Mouse (Mus musculus): ENCODE data around the gene Olfr1148.

Gene Olfr1148

DNA sequence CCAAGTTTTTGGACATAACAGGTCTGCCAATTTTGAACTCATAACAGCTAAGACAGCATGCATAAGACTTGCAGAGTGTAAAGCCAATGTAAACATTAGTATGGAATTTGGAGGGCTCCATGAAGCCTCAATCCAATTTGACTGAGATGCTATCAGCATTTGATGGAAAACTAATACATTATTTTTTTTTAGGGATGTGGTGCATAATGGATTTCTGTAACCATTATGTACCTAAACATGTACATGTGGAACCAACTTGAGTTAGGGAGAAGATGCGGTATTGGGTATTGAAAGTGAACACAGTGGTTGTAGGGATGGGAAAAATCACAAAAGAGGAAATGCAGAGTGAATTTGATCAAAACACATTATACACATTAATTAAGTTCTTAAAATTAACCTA is at the start of gene Olfr1148:
Gene Olfr1148 (plus strand): TSS at position 301 of the 400 bp plus-strand sequence.
- DNase-seq (ENCODE audit: low read depth, low spot score): no peak

DNA sequence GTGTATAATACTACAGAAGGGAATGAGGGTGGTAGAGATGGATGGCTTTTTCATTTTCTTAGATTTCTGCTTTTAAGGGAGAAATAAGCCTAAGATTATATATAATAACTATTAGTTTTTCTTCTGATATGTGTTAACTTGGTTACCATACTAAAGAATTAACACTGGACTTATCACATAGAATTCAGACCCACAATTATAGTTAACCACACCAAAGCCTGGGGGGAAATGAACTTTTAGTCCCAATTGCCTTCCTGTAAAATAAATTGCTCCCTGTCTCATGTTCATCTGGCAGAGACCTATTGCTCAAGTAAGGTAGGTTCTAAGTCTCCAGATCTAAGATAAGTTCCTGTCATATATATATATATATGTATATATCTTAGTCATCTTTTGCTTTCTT is 30.0 kb upstream of the Olfr1148 start, which contains the start of gene Olfr1143:
Gene Olfr1143 (plus strand): TSS at position 301 of the 400 bp plus-strand sequence.
- no peak for DNase-seq (ENCODE audit: low read depth, low spot score)

DNA sequence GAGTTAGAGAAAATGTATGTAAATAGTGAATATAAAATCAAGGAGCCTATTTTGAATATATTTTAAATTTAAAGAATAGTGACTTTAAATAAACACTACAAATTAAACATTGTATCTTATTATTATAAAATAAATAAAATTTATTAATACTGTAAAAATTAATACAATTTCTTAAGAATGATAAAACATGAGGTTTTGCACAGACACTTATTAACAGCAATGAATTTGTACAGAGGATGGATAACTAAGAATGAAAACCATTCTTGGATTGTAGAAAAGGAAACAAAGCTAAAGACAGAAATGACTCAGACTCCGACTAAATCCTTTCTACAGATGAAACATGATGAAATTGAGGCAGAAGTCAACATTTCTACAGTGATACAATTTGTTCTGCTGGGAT is 20.8 kb upstream of the Olfr1148 start, which contains the start of gene Olfr1145:
Gene Olfr1145 (plus strand): TSS at position 301 of the 400 bp plus-strand sequence.
- no peak for DNase-seq (ENCODE audit: low read depth, low spot score)

DNA sequence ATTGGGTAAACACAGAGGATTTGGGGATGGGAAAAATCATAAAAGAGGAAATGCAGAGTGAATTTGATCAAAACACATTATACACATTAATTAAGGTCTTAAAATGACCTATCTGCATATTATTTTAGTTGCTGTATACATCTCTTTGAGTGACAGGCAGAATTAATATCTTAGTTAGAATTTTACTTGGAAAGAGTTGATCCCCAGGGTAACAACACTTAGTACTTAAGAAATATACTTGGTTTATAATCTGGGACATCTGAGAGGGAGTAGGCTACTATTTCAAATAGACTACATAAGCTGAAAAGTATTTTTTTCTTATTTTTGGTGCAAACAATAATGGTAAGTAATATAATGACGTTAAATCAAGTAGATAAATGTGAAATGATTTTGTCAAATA is 13.4 kb downstream of the Olfr1148 start, which contains the start of gene Olfr1150-ps1:
Gene Olfr1150-ps1 (plus strand): TSS at position 301 of the 400 bp plus-strand sequence.
- no peak for DNase-seq (ENCODE audit: low read depth, low spot score)

DNA sequence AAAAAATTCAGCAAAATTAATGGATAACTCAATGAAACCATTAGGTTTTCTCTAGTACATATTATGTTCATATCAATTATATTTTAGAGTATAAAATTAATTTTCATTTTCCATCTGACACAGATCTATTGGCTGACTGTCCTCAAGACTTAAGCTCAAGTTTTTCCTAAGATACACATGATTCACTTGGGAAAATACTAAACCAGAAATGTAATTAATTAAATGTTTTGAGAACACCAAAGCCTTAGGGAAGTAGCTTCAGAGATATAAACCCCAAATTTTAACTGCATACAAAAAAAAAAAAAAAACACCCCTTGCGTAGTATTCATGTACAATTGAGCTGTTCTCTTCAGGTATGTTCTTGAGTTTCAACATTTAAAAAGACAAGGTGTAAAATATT is 25.2 kb downstream of the Olfr1148 start, which contains the start of gene Olfr1151:
Gene Olfr1151 (plus strand): TSS at position 301 of the 400 bp plus-strand sequence.
- no peak for DNase-seq (ENCODE audit: low read depth, low spot score)

DNA sequence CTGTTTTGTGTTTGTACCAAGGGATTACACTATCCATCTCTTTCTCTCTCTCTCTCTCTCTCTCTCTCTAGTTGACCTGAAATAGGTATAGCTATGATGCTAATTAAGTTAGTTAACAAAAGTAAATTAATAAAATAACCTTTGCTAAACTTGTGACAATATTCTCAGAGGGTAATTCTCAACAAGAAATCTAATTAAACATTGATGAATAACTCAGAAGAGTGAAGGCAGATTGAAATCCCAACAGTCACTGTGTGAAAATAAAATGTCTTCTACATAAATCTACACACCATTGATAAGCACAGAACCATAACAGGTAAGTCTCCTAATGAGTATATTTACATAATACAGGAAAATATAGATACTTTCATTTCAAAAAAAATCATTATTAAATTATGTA is 35.9 kb downstream of the Olfr1148 start, which contains the start of gene Olfr1152:
Gene Olfr1152 (plus strand): TSS at position 301 of the 400 bp plus-strand sequence.
- no peak for DNase-seq (ENCODE audit: low read depth, low spot score)
